Mouse (Mus musculus) bone marrow macrophage, adult 2 months (primary cell): ENCODE results near the gene Tango6.
"Not testable (repeated sequence)": the region's sequence is repeated elsewhere in the genome, so short reads cannot be mapped to it uniquely, and the experiment has no call there.

Source experiments
- CTCF ChIP-seq: IDR thresholded peaks from 2 replicates; pipeline ENCODE4 v1.5.1; 2012; ENCODE audit warnings: low read depth, mild to moderate bottlenecking, low read length, moderate library complexity
- POLR2A ChIP-seq: IDR thresholded peaks from 2 replicates; pipeline ENCODE4 v1.6.1; 2012; ENCODE audit warnings: mild to moderate bottlenecking, low read depth, low read length, borderline replicate concordance

- TF ChIP-seq POLR2A, CTCF: not testable (repeated sequence)
Observed at GRCm38 (mm10) chr8:106802384-106803137, 119.7 kb downstream of the Tango6 start.
